Mouse (Mus musculus) small intestine, adult 2 months (tissue): ENCODE results near the gene Ttpal. TPM values are rescaled to one million over a fixed set of nuclear protein-coding genes. Genes with fewer than 3 reads are reported as not detected.

Source experiments
- H3K27ac ChIP-seq: fragments of 200-500 bp; 2 replicates; pipeline ENCODE4 v1.5.1; 2012; ENCODE audit warnings: low read depth, low read length, control low read depth, inconsistent platforms; ENCODE audit not compliant: insufficient read depth
- H3K27me3 ChIP-seq: fragments of 200-500 bp; 2 replicates; pipeline ENCODE4 v1.6.1; 2012; ENCODE audit warnings: mild to moderate bottlenecking, moderate library complexity, low read length, inconsistent platforms; ENCODE audit not compliant: control insufficient read depth, insufficient read depth
- H3K36me3 ChIP-seq: fragments of 200-500 bp; 2 replicates; pipeline ENCODE4 v1.6.1; 2012; ENCODE audit warnings: mild to moderate bottlenecking, low read length, control low read depth, inconsistent platforms; ENCODE audit not compliant: control insufficient read depth, insufficient read depth
- H3K4me1 ChIP-seq: fragments of 200-500 bp; 2 replicates; pipeline ENCODE4 v1.6.1; 2012; ENCODE audit warnings: low read length, inconsistent platforms, mixed read lengths; ENCODE audit not compliant: control insufficient read depth, insufficient read depth, insufficient read length
- H3K4me3 ChIP-seq: fragments of 200-500 bp; 2 replicates; pipeline ENCODE4 v1.5.1; 2012; ENCODE audit warnings: low read depth, mild to moderate bottlenecking, control low read depth, inconsistent platforms, low read length, moderate library complexity
- CTCF ChIP-seq: fragments of 200-500 bp; IDR thresholded peaks from 2 replicates; pipeline ENCODE4 v1.5.1; 2012; ENCODE audit warnings: low read depth, mild to moderate bottlenecking, control low read depth, inconsistent platforms, low read length, moderate library complexity, mixed read lengths; ENCODE audit not compliant: insufficient replicate concordance, insufficient read length; ENCODE audit errors: extremely low read depth
- POLR2A ChIP-seq: fragments of 200-500 bp; IDR thresholded peaks from 2 replicates; pipeline ENCODE4 v1.6.1; 2012; ENCODE audit warnings: low read depth, mild to moderate bottlenecking, control low read depth, inconsistent platforms, low read length, moderate library complexity
- WGBS: fragments of 180-500 bp; shearing (Covaris S2); methylation state at CpG from one replicate; pipeline ENCODE4 v1.1.7; 2018; 5-methylcytosine and 5-hydroxymethylcytosine counted together
- polyA plus RNA-seq: library from polyadenylated mRNA; depleted of rRNA; stranded (reverse); fragments of >200 nt; gene quantifications from 2 replicates; pipeline ENCODE4 v1.2.3, GENCODE M21; 2012

Gene Ttpal
- polyA plus RNA-seq, 1 experiment: 16.0 TPM

DNA sequence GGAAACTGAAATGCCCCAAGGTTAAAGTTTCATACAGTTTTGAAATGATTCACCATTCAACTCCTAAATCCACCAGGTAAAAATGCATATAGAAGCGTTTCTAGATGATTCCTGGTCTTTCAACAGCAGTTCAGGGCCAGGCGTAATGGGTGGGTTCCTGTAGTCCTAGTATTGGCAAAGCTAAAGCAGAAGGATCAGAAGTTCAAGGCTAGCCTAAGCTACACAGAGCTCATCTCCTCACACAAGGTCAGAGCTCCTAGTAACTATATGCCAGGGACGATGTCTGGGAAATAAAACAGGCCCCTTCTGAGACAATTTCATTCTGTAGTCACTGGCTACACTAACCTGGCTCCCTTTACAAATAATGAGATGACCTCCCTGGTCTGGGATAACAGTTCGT, 29.1 kb downstream of the Ttpal start:
- TF ChIP-seq POLR2A: no peak
- TF ChIP-seq CTCF: no peak
- no peaks in the 10 kb centered on the region for H3K27me3 ChIP-seq
- H3K4me1 ChIP-seq: no peaks in the 10 kb centered on the region; the same call in 1 of the 2 replicates
- peaks cover 85% of the 10 kb centered on the region for H3K36me3 ChIP-seq
- 88% methylated on average over 4 of the region's 4 CpGs for WGBS
- no peak overlapping the region for H3K4me3 ChIP-seq
- H3K27ac ChIP-seq: no peak overlapping the region

DNA sequence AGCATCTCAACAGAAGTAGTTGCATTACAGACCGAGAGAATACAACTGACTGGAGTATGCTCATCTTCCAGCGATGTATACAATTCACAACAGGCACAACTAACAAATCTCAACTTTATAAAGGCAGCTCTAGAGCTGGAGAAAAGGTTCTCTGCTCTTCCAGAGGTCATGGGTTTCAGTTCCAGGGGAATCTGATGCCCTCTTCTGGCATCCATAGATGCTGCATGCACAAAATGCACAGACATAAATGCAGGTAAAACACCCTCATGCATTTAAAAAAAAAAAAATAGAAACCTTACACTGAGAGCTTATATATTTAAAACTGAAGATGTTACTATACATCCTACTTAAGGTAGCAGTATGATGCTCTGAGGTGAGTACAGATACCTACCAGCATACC, 29.6 kb downstream of the Ttpal start:
- no peaks in the 10 kb centered on the region for H3K27me3 ChIP-seq
- H3K4me1 ChIP-seq: peaks cover 2% of the 10 kb centered on the region; the same call in 1 of the 2 replicates
- H3K4me3 ChIP-seq: no peak overlapping the region
- 94% methylated on average over 2 of the region's 2 CpGs for WGBS
- TF ChIP-seq POLR2A: no peak
- TF ChIP-seq CTCF: no peak
- peaks cover 84% of the 10 kb centered on the region for H3K36me3 ChIP-seq
- no peak overlapping the region for H3K27ac ChIP-seq

DNA sequence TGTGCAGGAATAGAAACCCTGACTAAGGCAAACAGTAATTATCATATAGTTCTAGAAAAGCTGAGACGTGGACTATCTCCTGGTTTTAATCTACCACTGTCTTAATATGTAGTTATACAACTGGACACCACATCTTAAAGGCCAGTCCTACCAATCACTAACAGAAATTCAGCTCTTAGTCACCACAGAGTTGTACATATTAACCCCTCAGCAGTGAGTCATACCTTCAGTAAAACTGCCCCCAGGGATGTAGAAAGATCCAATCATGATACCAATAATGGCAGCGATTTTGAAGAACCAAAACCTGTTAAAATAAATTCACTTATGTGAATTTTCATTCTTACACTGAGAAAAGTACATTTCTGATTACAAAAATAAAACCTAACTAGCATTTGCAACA, 32.1 kb downstream of the Ttpal start:
- no peaks in the 10 kb centered on the region for H3K27me3 ChIP-seq
- no peak overlapping the region for H3K27ac ChIP-seq
- peaks cover 80% of the 10 kb centered on the region for H3K36me3 ChIP-seq
- WGBS: 59% methylated on average over 2 of the region's 2 CpGs
- H3K4me1 ChIP-seq: peaks cover 11% of the 10 kb centered on the region; the same call in 1 of the 2 replicates
- H3K4me3 ChIP-seq: no peak overlapping the region
- TF ChIP-seq POLR2A (no peak), CTCF (no peak)

DNA sequence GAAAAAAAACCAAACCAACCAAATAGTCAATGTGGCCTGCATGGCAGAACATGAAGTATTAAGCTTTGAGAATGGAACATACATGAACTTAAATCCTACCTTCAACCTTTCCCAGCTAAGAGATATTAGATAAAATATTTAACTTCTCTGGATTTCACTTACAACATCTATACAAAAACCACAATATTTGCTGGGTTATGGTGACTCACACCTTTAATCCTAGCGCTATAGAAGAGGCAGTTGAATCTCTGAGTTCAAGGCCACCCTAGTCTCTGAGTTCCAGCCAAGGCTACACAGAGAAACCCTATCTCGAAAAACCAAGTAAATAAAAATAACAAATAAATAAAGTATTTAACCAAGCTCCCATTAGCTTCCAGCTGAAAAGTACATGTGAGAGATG, 33.9 kb downstream of the Ttpal start:
- Histone ChIP-seq H3K4me1 (peaks cover 15% of the 10 kb centered on the region; the same call in 1 of the 2 replicates), H3K27ac (no peak overlapping the region), H3K36me3 (peaks cover 67% of the 10 kb centered on the region), H3K4me3 (no peak overlapping the region), H3K27me3 (no peaks in the 10 kb centered on the region)
- 43% methylated on average over 2 of the region's 2 CpGs for WGBS
- no peak for TF ChIP-seq POLR2A
- TF ChIP-seq CTCF: no peak

DNA sequence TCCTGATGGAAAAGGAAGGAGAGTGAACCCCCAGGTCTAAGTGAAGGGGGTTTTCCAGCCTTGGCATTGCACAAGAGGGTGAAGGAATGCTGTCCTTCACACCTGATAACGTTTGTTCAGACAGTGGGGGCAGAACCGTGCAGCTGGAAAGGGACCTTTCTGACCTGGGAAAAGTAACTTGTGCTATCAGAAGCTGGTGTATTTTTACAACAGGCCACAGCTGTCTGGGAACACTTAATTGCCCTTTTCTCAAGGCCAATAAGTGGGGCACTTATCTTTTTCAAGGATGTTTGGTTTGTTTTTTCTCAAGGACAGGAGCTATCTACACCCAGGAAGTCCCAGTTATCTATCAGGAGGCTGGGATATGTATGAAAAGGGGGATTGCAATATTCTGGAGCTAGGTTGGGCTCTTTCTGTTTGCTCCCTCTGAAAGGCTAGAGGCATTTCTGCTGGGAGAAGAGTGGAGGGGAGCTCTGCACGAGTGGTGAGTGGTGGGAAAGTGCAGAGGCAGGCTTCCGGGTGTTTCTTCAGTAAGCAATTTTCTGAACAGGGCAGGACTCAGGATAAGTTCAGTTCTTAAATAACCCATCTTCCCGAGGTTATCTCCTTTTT, 35.6 kb downstream of the Ttpal start:
- TF ChIP-seq POLR2A (no peak; the same call in 1 of the 2 replicates), CTCF (no peak)
- Histone ChIP-seq H3K36me3 (peaks cover 60% of the 10 kb centered on the region), H3K4me1 (peaks cover 19% of the 10 kb centered on the region; the same call in 1 of the 2 replicates), H3K4me3 (peak overlapping the region; percentile 34; the same call in 1 of the 2 replicates), H3K27ac (peak overlapping the region; percentile 95), H3K27me3 (no peaks in the 10 kb centered on the region)
- WGBS: 5% methylated on average over 5 of the region's 5 CpGs

DNA sequence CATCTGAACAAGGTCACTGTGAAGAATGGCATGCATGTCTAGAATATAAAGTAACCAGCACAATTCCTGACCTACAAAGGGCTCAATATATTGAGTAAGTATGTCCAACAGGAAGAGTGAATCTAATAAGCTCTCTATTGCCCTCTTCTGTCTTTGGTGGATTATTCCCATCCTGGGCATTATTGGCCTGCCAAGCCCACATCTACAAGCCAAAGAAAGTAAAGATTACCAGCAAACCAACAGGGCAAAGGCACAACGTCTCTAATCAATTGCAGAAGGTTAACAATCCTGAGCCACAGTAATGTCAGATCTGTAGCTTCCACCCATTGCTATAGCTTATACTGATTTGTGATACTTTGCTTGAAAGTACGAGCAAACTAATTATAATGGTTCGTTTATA, 38.4 kb downstream of the Ttpal start:
- Histone ChIP-seq H3K36me3 (peaks cover 48% of the 10 kb centered on the region), H3K27me3 (no peaks in the 10 kb centered on the region), H3K4me3 (no peak overlapping the region), H3K4me1 (peaks cover 19% of the 10 kb centered on the region; the same call in 1 of the 2 replicates), H3K27ac (peak overlapping the region; percentile 100)
- no peak for TF ChIP-seq CTCF
- TF ChIP-seq POLR2A: no peak
- 16% methylated on average over 3 of the region's 3 CpGs for WGBS

DNA sequence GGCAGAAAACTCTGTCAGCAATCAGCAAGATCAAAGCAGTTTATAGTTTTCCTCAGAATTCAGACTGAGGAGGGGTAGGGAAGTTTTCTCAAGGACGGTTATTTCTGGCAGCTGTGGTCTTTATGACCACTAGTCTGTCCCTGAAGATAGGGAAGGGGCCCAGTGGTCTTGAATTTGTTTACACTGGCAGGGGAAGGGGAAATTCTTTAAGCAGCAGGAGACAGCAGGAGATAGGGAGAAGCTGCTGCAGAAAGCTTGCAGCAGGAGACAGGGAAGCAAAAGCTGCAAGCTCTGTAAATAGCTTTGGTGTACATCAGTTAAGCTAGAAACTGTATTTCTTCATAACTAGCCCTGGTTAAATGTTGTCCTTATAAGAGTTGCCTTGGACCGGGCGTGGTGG, 39.6 kb downstream of the Ttpal start:
- Histone ChIP-seq H3K27me3 (no peaks in the 10 kb centered on the region), H3K27ac (peak overlapping the region; percentile 100), H3K4me1 (peaks cover 17% of the 10 kb centered on the region; the same call in 1 of the 2 replicates), H3K4me3 (0 out of 2 replicates have a peak overlapping the region, but pooled peaks have one; percentile 7), H3K36me3 (peaks cover 38% of the 10 kb centered on the region)
- 18% methylated on average over 3 of the region's 3 CpGs for WGBS
- TF ChIP-seq CTCF: no peak
- TF ChIP-seq POLR2A: no peak
